Mouse (Mus musculus): ENCODE data around the gene Grik3. TPM values are rescaled to one million over a fixed set of nuclear protein-coding genes. Genes with fewer than 3 reads are reported as not detected.

The Grik3 gene
- polyA plus RNA-seq, 1 experiment from 2014 or later: not detected

DNA sequence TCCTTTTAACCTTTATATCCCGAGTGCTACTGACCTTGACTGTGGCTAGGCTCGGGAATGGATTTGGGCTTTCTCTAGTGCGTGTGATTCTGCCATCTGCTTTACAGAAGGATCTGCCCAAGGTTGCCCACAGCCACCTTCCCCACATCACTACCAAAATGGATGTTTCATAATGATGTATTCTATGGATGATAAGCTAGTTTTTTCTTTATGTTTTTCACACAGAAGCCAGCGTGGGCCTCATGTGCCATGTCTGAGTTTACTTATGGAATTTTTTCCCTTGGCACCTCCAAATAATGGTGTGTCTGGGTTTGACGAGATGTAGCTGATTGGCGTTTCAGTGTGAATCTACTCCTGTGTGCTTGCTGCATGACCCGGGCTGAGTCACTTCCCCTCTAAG lies 7.0 kb downstream of the Grik3 start:
- Histone ChIP-seq H3K9me3 (ENCODE audit: control insufficient read depth, low read length) (no peaks in the 10 kb centered on the region), H3K36me3 (ENCODE audit: control insufficient read depth, insufficient read depth, low read length) (no peaks in the 10 kb centered on the region), H3K4me1 (ENCODE audit: control insufficient read depth, insufficient read depth, low read length) (no peaks in the 10 kb centered on the region), H3K9ac (ENCODE audit: low read length) (no peak overlapping the region), H3K4me3 (ENCODE audit: low read depth, low read length) (no peak overlapping the region), H3K27me3 (ENCODE audit: control insufficient read depth, insufficient read depth, low read length) (peaks cover 66% of the 10 kb centered on the region), H3K4me2 (ENCODE audit: low read depth, severe bottlenecking) (no peak overlapping the region), H3K27ac (replicated peaks; ENCODE audit: low read depth, low read length) (no peak overlapping the region)
- ATAC-seq (ENCODE audit: insufficient number of reproducible peaks, low FRiP score, low TSS enrichment, low read depth) (no peak), DNase-seq (ENCODE audit: low spot score) (no peak)
- WGBS: 39% methylated on average over 7 of the region's 7 CpGs

DNA sequence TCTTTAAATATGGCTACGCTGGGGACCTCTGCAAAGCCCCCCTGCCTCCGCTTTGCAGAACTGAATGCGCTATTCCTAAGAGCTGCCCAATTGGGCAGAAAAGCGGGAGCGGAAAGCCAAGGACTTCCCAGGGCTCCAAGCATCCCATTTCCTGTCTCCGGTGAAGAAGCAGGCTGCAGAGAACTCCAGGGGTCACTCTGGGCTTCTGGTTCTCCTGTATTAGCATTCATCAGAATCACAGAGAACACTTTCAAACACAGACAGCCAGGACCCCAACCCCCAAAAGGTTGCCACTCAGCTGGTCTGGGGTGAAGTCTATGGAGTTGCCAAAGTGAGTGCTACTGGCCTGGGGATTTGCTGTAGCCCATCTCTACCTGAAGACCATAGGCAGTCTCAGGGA lies 8.4 kb downstream of the Grik3 start:
- no peak for DNase-seq (ENCODE audit: low spot score)
- Histone ChIP-seq H3K4me1 (ENCODE audit: control insufficient read depth, insufficient read depth, low read length) (no peaks in the 10 kb centered on the region), H3K4me2 (ENCODE audit: low read depth, severe bottlenecking) (no peak overlapping the region), H3K9ac (ENCODE audit: low read length) (no peak overlapping the region), H3K4me3 (ENCODE audit: low read depth, low read length) (no peak overlapping the region), H3K27ac (replicated peaks; ENCODE audit: low read depth, low read length) (no peak overlapping the region), H3K36me3 (ENCODE audit: control insufficient read depth, insufficient read depth, low read length) (no peaks in the 10 kb centered on the region), H3K27me3 (ENCODE audit: control insufficient read depth, insufficient read depth, low read length) (peaks cover 53% of the 10 kb centered on the region), H3K9me3 (ENCODE audit: control insufficient read depth, low read length) (no peaks in the 10 kb centered on the region)
- ATAC-seq (ENCODE audit: insufficient number of reproducible peaks, low FRiP score, low TSS enrichment, low read depth): no peak
- WGBS: 13% methylated on average over 6 of the region's 6 CpGs

DNA sequence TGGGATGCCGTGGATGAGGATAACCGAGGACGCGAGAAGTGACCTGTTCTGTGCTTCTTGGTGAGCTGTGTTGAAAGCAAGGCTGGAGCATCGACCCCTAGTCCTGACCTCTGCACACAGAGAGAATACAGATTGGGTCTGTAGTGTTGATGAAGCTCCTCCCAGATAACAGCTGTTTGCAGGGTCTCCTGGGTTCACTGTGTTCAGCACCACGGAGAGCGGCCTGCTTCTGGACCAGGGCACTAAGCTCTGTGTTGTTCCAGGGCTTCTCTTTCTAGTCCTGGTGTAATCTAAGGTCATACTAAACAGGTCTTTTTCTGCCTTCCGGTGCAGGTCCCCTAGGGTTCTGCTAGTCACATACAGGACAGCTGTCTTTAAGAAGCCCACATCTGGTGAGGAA lies 12.4 kb downstream of the Grik3 start:
- Histone ChIP-seq H3K4me1 (ENCODE audit: control insufficient read depth, insufficient read depth, low read length) (no peaks in the 10 kb centered on the region), H3K4me3 (ENCODE audit: low read depth, low read length) (no peak overlapping the region), H3K9me3 (ENCODE audit: control insufficient read depth, low read length) (no peaks in the 10 kb centered on the region), H3K4me2 (ENCODE audit: low read depth, severe bottlenecking) (no peak overlapping the region), H3K27ac (replicated peaks; ENCODE audit: low read depth, low read length) (no peak overlapping the region), H3K36me3 (ENCODE audit: control insufficient read depth, insufficient read depth, low read length) (no peaks in the 10 kb centered on the region), H3K9ac (ENCODE audit: low read length) (no peak overlapping the region), H3K27me3 (ENCODE audit: control insufficient read depth, insufficient read depth, low read length) (peaks cover 18% of the 10 kb centered on the region)
- ATAC-seq (ENCODE audit: insufficient number of reproducible peaks, low FRiP score, low TSS enrichment, low read depth): no peak
- WGBS: 62% methylated on average over 8 of the region's 8 CpGs
- DNase-seq (ENCODE audit: low spot score): peak; percentile 84

DNA sequence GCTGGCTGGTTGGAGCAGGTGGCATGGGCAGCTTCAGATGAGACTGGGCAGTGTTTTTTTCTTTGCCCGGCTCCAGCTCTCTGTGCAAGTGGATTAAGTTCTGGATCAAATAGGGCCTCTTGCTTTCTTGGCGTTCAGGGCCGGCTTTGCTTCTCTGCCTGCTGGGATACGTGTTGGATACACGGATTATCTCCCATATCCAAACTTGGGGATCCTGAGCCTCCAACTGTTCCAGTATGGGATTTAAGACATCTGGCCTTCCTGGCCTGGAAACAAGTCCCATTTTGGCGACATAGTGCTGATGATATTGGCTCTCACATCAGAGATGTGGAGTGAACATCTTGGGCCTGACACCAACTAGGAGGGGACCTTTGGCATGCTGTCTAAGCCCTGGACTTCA lies 21.9 kb downstream of the Grik3 start:
- ATAC-seq (ENCODE audit: insufficient number of reproducible peaks, low FRiP score, low TSS enrichment, low read depth): no peak
- 81% methylated on average over 6 of the region's 6 CpGs for WGBS
- H3K9ac ChIP-seq (ENCODE audit: low read length): no peak overlapping the region

DNA sequence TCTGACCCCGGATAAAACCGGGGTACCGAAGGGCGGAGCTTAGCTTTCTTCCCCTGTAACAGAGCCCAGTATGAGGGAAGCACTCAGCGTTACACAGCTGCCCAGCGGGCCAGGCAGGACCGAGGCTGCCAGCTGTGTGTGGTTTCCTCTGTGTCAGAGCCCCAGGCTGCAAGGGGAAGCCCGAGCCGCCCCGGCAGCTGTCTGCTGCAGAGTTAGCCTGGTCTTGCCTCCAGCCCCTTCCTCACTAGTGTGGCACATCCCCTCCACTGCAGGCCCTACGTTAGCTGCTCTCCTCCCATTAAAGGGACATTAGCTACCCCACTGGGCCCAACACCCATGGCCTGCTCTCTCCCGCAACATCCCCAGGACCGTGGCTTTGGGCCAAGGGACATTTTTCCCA lies 25.1 kb downstream of the Grik3 start:
- no peak for ATAC-seq (ENCODE audit: insufficient number of reproducible peaks, low FRiP score, low TSS enrichment, low read depth)
- H3K27ac ChIP-seq (replicated peaks; ENCODE audit: low read depth, low read length): no peak overlapping the region
- 52% methylated on average over 13 of the region's 13 CpGs for WGBS
- no peak overlapping the region for H3K4me3 ChIP-seq (ENCODE audit: low read depth, low read length)
- no peaks in the 10 kb centered on the region for H3K9me3 ChIP-seq (ENCODE audit: control insufficient read depth, low read length)
- no peaks in the 10 kb centered on the region for H3K36me3 ChIP-seq (ENCODE audit: control insufficient read depth, insufficient read depth, low read length)
- no peaks in the 10 kb centered on the region for H3K4me1 ChIP-seq (ENCODE audit: control insufficient read depth, insufficient read depth, low read length)
- no peak for DNase-seq (ENCODE audit: low spot score)
- H3K27me3 ChIP-seq (ENCODE audit: control insufficient read depth, insufficient read depth, low read length): 0 out of 2 replicates have a peak, but pooled peaks cover 2% of the 10 kb centered on the region
- H3K9ac ChIP-seq (ENCODE audit: low read length): no peak overlapping the region
- no peak overlapping the region for H3K4me2 ChIP-seq (ENCODE audit: low read depth, severe bottlenecking)

More for the DNA sequence above, 21.9 kb downstream of the Grik3 start:
- no peak overlapping the region for H3K27ac ChIP-seq (replicated peaks; ENCODE audit: low read depth, low read length)
- DNase-seq (ENCODE audit: low spot score): no peak
- H3K4me2 ChIP-seq (ENCODE audit: low read depth, severe bottlenecking): no peak overlapping the region
- 0 out of 2 replicates have a peak, but pooled peaks cover 6% of the 10 kb centered on the region for H3K27me3 ChIP-seq (ENCODE audit: control insufficient read depth, insufficient read depth, low read length)
- H3K9me3 ChIP-seq (ENCODE audit: control insufficient read depth, low read length): no peaks in the 10 kb centered on the region
- H3K4me1 ChIP-seq (ENCODE audit: control insufficient read depth, insufficient read depth, low read length): no peaks in the 10 kb centered on the region
- H3K36me3 ChIP-seq (ENCODE audit: control insufficient read depth, insufficient read depth, low read length): no peaks in the 10 kb centered on the region
- no peak overlapping the region for H3K4me3 ChIP-seq (ENCODE audit: low read depth, low read length)

DNA sequence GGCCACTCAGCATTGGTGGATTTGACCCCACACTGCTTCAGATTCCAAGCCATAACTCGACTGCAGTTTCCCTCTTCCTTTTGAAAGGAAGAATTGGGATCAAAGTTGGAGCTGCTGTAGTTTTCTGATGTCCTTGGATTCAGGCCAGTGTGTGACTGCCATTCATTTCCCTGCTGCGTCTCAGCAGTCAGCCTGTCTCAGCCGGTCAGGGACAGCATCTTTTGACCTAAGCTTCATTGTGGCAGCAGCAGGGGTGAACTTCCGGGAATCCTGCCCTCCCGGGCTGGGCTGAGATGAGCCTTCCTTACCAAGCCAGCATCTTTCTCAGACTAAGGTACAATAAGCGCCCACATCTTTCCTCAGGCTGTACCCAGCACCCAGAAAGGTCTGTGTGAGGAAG lies 26.1 kb downstream of the Grik3 start:
- 0 out of 2 replicates have a peak, but pooled peaks cover 3% of the 10 kb centered on the region for H3K27me3 ChIP-seq (ENCODE audit: control insufficient read depth, insufficient read depth, low read length)
- H3K4me1 ChIP-seq (ENCODE audit: control insufficient read depth, insufficient read depth, low read length): no peaks in the 10 kb centered on the region
- H3K4me2 ChIP-seq (ENCODE audit: low read depth, severe bottlenecking): no peak overlapping the region
- H3K27ac ChIP-seq (replicated peaks; ENCODE audit: low read depth, low read length): no peak overlapping the region
- no peak overlapping the region for H3K9ac ChIP-seq (ENCODE audit: low read length)
- no peak for DNase-seq (ENCODE audit: low spot score)
- no peak overlapping the region for H3K4me3 ChIP-seq (ENCODE audit: low read depth, low read length)
- 78% methylated on average over 6 of the region's 6 CpGs for WGBS
- H3K9me3 ChIP-seq (ENCODE audit: control insufficient read depth, low read length): no peaks in the 10 kb centered on the region
- no peaks in the 10 kb centered on the region for H3K36me3 ChIP-seq (ENCODE audit: control insufficient read depth, insufficient read depth, low read length)
- ATAC-seq (ENCODE audit: insufficient number of reproducible peaks, low FRiP score, low TSS enrichment, low read depth): no peak

DNA sequence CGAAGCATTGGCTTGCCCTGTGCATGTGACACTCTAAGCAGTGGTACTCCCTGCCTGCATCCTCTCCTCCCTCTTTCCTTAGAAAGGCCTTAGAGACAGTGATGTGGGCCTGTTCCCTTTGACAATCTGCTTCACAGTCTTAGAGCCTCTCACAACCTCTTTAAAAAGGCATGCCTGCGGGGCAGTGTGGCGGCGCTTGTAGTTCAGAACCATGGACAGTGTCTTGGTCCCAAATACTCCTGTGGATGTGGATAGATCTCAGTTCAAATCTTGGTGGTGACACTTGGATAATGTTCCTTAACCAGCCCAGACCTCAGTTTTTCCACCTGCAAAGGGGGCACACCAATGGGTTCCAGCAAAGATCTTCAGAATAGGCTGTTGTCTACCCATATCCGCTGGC lies 28.4 kb downstream of the Grik3 start:
- ATAC-seq (ENCODE audit: insufficient number of reproducible peaks, low FRiP score, low TSS enrichment, low read depth) (no peak), DNase-seq (ENCODE audit: low spot score) (peak; percentile 60)
- Histone ChIP-seq H3K36me3 (ENCODE audit: control insufficient read depth, insufficient read depth, low read length) (no peaks in the 10 kb centered on the region), H3K9me3 (ENCODE audit: control insufficient read depth, low read length) (no peaks in the 10 kb centered on the region), H3K27ac (replicated peaks; ENCODE audit: low read depth, low read length) (no peak overlapping the region), H3K4me1 (ENCODE audit: control insufficient read depth, insufficient read depth, low read length) (no peaks in the 10 kb centered on the region), H3K27me3 (ENCODE audit: control insufficient read depth, insufficient read depth, low read length) (0 out of 2 replicates have a peak, but pooled peaks cover 2% of the 10 kb centered on the region), H3K4me3 (ENCODE audit: low read depth, low read length) (no peak overlapping the region), H3K9ac (ENCODE audit: low read length) (no peak overlapping the region), H3K4me2 (ENCODE audit: low read depth, severe bottlenecking) (no peak overlapping the region)
- WGBS: 80% methylated on average over 5 of the region's 5 CpGs

DNA sequence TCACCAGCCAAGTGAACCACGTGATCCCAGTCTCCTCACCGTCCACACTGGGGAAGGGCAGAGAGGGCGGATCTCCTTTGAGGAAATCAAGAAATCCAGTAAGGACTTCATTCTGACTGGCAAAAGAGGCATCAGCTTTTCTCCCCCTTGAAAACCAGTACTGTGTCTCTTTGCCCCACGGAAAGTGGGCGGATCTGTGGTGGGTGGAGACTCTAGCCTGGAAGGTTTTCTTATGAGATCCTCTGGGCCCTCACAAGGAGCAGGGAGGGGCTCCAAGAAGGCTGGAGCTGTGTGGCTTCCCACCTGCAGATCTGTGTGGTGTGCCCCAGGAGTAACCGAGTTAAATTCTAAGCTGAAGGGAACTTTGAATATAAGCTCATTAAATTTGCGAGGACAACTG lies 32.4 kb downstream of the Grik3 start:
- Histone ChIP-seq H3K9me3 (ENCODE audit: control insufficient read depth, low read length) (no peaks in the 10 kb centered on the region), H3K4me2 (ENCODE audit: low read depth, severe bottlenecking) (no peak overlapping the region), H3K4me3 (ENCODE audit: low read depth, low read length) (no peak overlapping the region), H3K4me1 (ENCODE audit: control insufficient read depth, insufficient read depth, low read length) (0 out of 2 replicates have a peak, but pooled peaks cover 2% of the 10 kb centered on the region), H3K27me3 (ENCODE audit: control insufficient read depth, insufficient read depth, low read length) (0 out of 2 replicates have a peak, but pooled peaks cover 2% of the 10 kb centered on the region), H3K27ac (replicated peaks; ENCODE audit: low read depth, low read length) (no peak overlapping the region), H3K36me3 (ENCODE audit: control insufficient read depth, insufficient read depth, low read length) (no peaks in the 10 kb centered on the region), H3K9ac (ENCODE audit: low read length) (no peak overlapping the region)
- no peak for DNase-seq (ENCODE audit: low spot score)
- 75% methylated on average over 7 of the region's 7 CpGs for WGBS
- no peak for ATAC-seq (ENCODE audit: insufficient number of reproducible peaks, low FRiP score, low TSS enrichment, low read depth)

DNA sequence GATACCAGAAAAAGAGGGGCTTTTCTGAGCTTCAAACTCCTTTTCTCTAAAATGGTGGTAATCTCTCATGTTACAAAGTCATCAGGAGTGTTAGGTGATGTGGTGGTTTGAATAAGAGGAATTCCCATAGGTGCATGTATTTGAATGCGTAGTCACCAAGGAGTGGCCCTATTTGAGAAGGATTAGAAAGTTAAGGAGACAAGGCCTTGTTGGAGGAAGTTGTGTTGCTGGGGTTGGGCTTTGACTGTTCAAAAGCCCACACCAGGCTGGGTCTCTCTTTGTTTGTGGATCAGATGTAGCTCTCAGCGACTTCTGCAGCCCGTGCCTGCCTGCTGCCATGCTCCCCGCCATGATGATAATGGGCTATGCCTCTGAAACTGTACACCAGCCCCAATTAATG lies 34.8 kb downstream of the Grik3 start:
- H3K9me3 ChIP-seq (ENCODE audit: control insufficient read depth, low read length): no peaks in the 10 kb centered on the region
- no peak overlapping the region for H3K4me3 ChIP-seq (ENCODE audit: low read depth, low read length)
- DNase-seq (ENCODE audit: low spot score): no peak
- no peak overlapping the region for H3K9ac ChIP-seq (ENCODE audit: low read length)
- H3K4me1 ChIP-seq (ENCODE audit: control insufficient read depth, insufficient read depth, low read length): 0 out of 2 replicates have a peak, but pooled peaks cover 2% of the 10 kb centered on the region
- WGBS: 68% methylated on average over 4 of the region's 4 CpGs
- ATAC-seq (ENCODE audit: insufficient number of reproducible peaks, low FRiP score, low TSS enrichment, low read depth): no peak
- H3K27ac ChIP-seq (replicated peaks; ENCODE audit: low read depth, low read length): no peak overlapping the region
- no peak overlapping the region for H3K4me2 ChIP-seq (ENCODE audit: low read depth, severe bottlenecking)
- H3K36me3 ChIP-seq (ENCODE audit: control insufficient read depth, insufficient read depth, low read length): no peaks in the 10 kb centered on the region
- 0 out of 2 replicates have a peak, but pooled peaks cover 2% of the 10 kb centered on the region for H3K27me3 ChIP-seq (ENCODE audit: control insufficient read depth, insufficient read depth, low read length)
